Mouse (Mus musculus) neural tube, embryonic 15.5 days (tissue): Measurements from ENCODE around the gene Tmod2. TPM values are rescaled to one million over a fixed set of nuclear protein-coding genes. Genes with fewer than 3 reads are reported as not detected.
"Not testable (repeated sequence)": the region's sequence is repeated elsewhere in the genome, so short reads cannot be mapped to it uniquely, and the experiment has no call there.

Experiments used
- ATAC-seq: fragments of 200-750 bp; cut with Nextera tagmentation; 2 replicates; pipeline ENCODE4 v1.8.0; 2017; ENCODE audit warnings: mild to moderate bottlenecking, moderate TSS enrichment, moderate library complexity; ENCODE audit not compliant: low FRiP score
- H3K27ac ChIP-seq: fragments of 300-500 bp; sonication (generic); replicated peaks from 2 replicates; pipeline ENCODE4 v1.5.1; 2015; ENCODE audit warnings: mild to moderate bottlenecking, inconsistent platforms
- H3K27me3 ChIP-seq: fragments of 300-500 bp; sonication (generic); replicated peaks from 2 replicates; pipeline ENCODE4 v1.6.1; 2015; ENCODE audit warnings: inconsistent platforms
- H3K36me3 ChIP-seq: fragments of 300-500 bp; sonication (generic); 2 replicates; pipeline ENCODE4 v1.6.1; 2015; ENCODE audit warnings: inconsistent platforms
- H3K4me1 ChIP-seq: fragments of 300-500 bp; sonication (generic); 2 replicates; pipeline ENCODE4 v1.6.1; 2015; ENCODE audit warnings: inconsistent platforms
- H3K4me2 ChIP-seq: fragments of 300-500 bp; sonication (generic); 2 replicates; pipeline ENCODE4 v1.6.1; 2015; ENCODE audit warnings: inconsistent platforms, mild to moderate bottlenecking, moderate library complexity
- H3K4me3 ChIP-seq: fragments of 300-500 bp; sonication (generic); replicated peaks from 2 replicates; pipeline ENCODE4 v1.5.1; 2015; ENCODE audit warnings: mild to moderate bottlenecking, inconsistent platforms
- H3K9ac ChIP-seq: fragments of 300-500 bp; sonication (generic); replicated peaks from 2 replicates; pipeline ENCODE4 v1.6.1; 2015; ENCODE audit warnings: mild to moderate bottlenecking, inconsistent platforms
- H3K9me3 ChIP-seq: fragments of 300-500 bp; sonication (generic); replicated peaks from 2 replicates; pipeline ENCODE4 v1.6.1; 2016; ENCODE audit warnings: inconsistent platforms
- WGBS: fragments of 180-500 bp; shearing (Covaris S2); methylation state at CpG from one replicate; pipeline ENCODE4 v1.1.7; 2015; ENCODE audit warnings: mixed read lengths; 5-methylcytosine and 5-hydroxymethylcytosine counted together
- polyA plus RNA-seq: library from polyadenylated mRNA; unstranded; fragments of >200 nt; fragmentation: Nextera tagmentation; extraction: Ambion mirVana; gene quantifications from 2 replicates; pipeline ENCODE4 v1.2.1, GENCODE M21; 2015

Tmod2 gene
- polyA plus RNA-seq, 1 experiment from 2014 or later = 283 TPM

DNA sequence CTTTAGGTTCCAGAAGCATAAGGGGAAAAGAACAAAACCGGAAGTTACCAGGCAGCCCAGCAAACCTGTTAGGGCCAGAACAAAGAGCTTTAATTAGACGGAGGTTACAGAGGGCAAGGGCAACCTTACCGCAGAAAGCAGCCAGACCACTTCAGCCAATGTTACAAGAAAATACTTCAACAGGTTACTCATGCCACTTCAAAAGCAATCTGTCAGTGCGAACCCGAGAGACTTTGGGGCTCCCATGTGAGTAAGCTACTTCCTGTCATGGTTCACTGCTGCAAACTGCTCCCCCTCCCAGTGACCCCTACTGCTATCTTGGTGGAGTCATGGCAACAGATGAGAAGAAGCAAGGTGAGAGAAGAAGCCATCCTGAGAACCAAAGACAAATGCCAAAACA, 69.6 kb downstream of the Tmod2 start:
- Histone ChIP-seq H3K4me1 (peaks cover 8% of the 10 kb centered on the region; the same call in 1 of the 2 replicates), H3K4me3 (no peak overlapping the region), H3K27ac (no peak overlapping the region), H3K27me3 (no peaks in the 10 kb centered on the region), H3K9me3 (no peaks in the 10 kb centered on the region), H3K4me2 (no peak overlapping the region), H3K36me3 (no peaks in the 10 kb centered on the region), H3K9ac (no peak overlapping the region)
- WGBS = 51% methylated on average over 5 of the region's 5 CpGs
- ATAC-seq = no peak

DNA sequence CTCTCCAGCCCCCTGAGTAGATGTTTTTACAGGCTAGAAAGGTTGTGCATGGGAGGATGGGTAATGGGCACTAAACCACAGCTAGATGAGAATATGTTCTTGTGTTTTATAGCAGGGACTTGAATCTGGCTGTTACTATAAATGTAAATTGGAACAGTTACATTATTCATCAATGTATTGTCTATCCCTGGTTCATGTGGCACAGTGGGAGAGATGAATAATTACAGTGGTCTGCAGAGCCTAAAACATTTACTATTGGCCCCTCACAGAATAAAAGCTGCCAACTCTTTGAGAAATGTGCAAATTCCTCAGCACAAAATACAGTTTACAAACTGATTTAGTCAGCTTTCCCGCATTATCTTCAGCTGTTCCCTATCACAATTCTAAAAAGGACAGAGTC, 74.7 kb downstream of the Tmod2 start:
- ATAC-seq = no peak
- H3K27ac ChIP-seq = no peak overlapping the region
- WGBS = 51% methylated on average over 1 of the region's 1 CpGs
- no peaks in the 10 kb centered on the region for H3K27me3 ChIP-seq
- no peaks in the 10 kb centered on the region for H3K36me3 ChIP-seq
- no peak overlapping the region for H3K9ac ChIP-seq
- no peak overlapping the region for H3K4me2 ChIP-seq
- no peak overlapping the region for H3K4me3 ChIP-seq
- H3K4me1 ChIP-seq = peaks cover 1% of the 10 kb centered on the region; the same call in 1 of the 2 replicates
- H3K9me3 ChIP-seq = no peaks in the 10 kb centered on the region

DNA sequence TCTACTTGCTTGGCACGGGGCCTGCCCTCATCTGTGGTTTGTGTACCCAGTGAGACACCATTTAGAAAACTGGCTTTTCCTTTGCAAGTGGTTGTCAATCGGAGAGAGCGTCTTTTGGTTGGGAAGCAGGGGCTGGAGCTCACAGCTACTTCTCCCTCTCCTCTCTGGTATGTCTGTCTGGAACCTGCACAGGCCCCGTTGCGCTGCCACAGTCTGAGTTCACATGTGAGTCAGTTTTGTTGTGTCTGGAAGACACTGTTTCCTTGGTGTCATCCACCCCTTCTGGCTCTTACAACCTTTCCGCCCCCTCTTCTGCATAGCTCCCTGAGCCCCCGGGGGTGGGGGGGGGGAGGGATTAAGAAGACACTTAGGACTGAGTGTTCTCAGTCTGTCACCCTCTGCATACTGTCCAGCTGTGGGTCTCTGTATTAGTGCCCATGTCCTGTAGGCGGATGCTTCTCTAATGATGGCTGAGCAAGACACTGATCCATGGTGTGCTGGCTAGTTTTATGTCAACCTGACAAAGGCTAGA, 76.6 kb downstream of the Tmod2 start:
- Histone ChIP-seq H3K36me3 (peaks cover 4% of the 10 kb centered on the region; the same call in 1 of the 2 replicates), H3K4me2 (no peak overlapping the region), H3K9me3 (no peaks in the 10 kb centered on the region), H3K27ac (no peak overlapping the region), H3K4me3 (no peak overlapping the region), H3K4me1 (no peaks in the 10 kb centered on the region), H3K9ac (no peak overlapping the region), H3K27me3 (no peaks in the 10 kb centered on the region)
- 92% methylated on average over 8 of the region's 8 CpGs for WGBS
- no peak for ATAC-seq

DNA sequence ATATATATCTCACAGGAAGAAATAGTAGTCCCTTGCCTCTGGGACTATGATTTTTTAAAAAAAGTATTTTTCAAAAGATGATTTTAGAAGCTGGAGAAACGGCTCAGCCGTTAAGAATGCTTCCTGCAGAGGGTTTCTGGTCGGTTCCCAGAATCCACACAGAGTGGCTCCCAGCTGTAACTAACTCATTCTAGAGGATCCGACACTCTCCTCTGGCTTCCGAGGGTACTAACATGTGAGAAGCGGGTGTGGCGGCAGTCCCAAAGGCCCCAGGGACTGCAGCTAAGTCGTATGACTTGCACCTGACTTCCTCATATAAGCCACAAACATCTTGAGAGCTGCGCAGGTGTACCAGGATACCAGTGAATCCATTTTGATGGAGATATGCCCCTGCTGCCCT, 78.1 kb downstream of the Tmod2 start:
- not testable (repeated sequence) for H3K27me3 ChIP-seq, H3K36me3 ChIP-seq, H3K4me1 ChIP-seq, ATAC-seq, H3K27ac ChIP-seq, H3K9ac ChIP-seq, H3K9me3 ChIP-seq, H3K4me3 ChIP-seq, H3K4me2 ChIP-seq
- 77% methylated on average over 9 of the region's 9 CpGs for WGBS

DNA sequence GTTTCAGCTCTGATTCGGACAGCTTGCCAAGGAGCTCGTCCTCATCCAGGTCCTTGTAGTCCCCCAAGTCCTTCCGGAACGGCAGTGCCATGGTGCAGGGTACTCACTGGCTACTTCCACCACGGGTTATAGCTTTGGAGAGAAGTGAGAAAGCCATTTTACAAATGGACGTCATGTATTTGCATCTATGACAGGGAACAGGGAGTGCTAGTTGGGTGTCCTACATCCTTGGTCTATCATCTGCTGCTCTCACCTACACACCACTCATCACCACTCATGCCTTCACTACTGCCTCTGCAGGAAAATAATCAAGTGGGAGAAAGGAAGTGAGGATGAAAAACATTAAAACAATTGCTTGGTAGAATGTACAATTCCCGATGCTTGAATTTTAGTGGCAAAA, 78.7 kb downstream of the Tmod2 start:
- ATAC-seq = no peak
- Histone ChIP-seq H3K9ac (no peak overlapping the region), H3K9me3 (no peaks in the 10 kb centered on the region), H3K27me3 (no peaks in the 10 kb centered on the region), H3K4me2 (no peak overlapping the region), H3K4me3 (no peak overlapping the region), H3K4me1 (no peaks in the 10 kb centered on the region), H3K36me3 (peaks cover 6% of the 10 kb centered on the region; the same call in 1 of the 2 replicates), H3K27ac (no peak overlapping the region)
- WGBS = 91% methylated on average over 7 of the region's 7 CpGs

DNA sequence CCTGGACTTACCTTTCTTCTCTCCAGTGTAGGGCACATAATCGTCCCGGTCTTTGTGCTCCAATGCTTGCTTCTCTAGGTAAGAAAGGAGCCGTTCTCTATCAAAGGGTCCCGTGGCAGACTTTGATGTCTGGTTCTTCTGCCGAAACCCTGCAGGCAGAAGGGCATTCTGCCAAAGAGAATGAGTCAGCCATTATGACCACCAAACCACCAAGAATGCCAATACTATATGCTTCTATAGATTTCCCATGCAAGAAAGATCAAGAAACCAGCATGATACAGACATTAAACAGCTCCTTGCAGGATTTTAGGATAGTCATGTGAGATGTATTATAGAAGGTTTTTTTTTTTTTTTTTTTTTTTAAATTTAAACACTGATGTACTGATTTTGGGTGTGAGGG, 81.8 kb downstream of the Tmod2 start:
- Histone ChIP-seq H3K4me1 (no peaks in the 10 kb centered on the region), H3K9me3 (no peaks in the 10 kb centered on the region), H3K4me2 (no peak overlapping the region), H3K36me3 (peaks cover 6% of the 10 kb centered on the region; the same call in 1 of the 2 replicates), H3K27me3 (no peaks in the 10 kb centered on the region), H3K27ac (no peak overlapping the region), H3K9ac (no peak overlapping the region), H3K4me3 (no peak overlapping the region)
- 74% methylated on average over 5 of the region's 5 CpGs for WGBS
- ATAC-seq = no peak

DNA sequence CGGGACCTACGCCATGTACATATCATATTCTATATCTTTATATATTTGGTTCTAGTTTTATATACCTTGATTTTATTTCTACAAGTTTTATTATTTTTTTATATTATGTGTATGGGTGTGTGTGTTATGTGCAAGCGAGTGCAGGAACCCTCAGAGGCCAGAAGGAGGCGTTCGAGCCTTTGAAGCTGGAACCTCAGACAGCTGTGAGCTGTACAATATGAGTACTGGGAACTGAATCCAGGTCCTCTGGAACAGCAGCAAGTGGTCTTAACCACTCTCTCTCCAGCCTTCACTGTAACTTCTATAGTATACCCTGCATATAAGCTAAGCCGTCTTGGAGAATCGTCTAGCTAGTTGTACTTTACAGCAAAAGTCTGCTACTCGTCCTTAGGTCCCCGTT, 83.0 kb downstream of the Tmod2 start:
- Histone ChIP-seq H3K36me3 (peaks cover 9% of the 10 kb centered on the region; the same call in 1 of the 2 replicates), H3K9ac (no peak overlapping the region), H3K4me3 (no peak overlapping the region), H3K9me3 (no peaks in the 10 kb centered on the region), H3K4me2 (no peak overlapping the region), H3K4me1 (no peaks in the 10 kb centered on the region), H3K27ac (no peak overlapping the region), H3K27me3 (no peaks in the 10 kb centered on the region)
- WGBS = 95% methylated on average over 9 of the region's 9 CpGs
- ATAC-seq = no peak

DNA sequence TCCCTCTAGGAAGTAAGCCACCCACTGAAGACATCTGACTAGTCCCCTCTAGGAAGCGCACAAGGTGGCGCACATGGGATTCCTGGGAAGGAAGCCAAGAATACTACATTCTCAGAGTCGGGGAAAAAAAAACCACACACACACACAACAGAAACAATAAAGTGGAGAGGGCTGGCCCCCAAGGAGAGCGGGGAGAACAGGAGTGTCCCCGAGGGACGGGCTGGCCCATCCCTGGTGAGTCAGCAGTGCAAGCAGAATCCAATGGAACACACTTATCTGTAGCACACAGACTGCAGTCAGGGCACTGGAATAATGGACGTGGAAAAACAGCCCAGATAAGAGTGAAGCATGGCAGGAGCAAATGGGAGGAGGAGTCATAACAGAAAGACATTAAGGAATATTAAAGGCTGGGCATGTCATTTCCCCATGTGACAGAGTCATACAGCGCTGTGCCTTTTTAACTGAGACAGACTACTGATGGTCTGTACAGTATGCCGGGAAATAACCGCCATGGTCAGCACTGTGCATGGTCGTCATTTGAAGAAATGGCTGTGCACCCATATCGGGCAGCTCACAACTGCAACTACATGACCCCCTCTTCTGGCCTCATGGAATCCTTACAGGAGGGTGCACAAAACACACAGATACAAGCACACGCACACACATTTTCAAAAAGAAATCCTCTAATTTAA, 83.6 kb downstream of the Tmod2 start:
- H3K9me3 ChIP-seq = no peaks in the 10 kb centered on the region
- H3K4me2 ChIP-seq = no peak overlapping the region
- H3K27me3 ChIP-seq = no peaks in the 10 kb centered on the region
- no peak overlapping the region for H3K9ac ChIP-seq
- H3K4me3 ChIP-seq = no peak overlapping the region
- no peak overlapping the region for H3K27ac ChIP-seq
- peaks cover 9% of the 10 kb centered on the region; the same call in 1 of the 2 replicates for H3K36me3 ChIP-seq
- ATAC-seq = no peak
- 76% methylated on average over 13 of the region's 13 CpGs for WGBS
- no peaks in the 10 kb centered on the region for H3K4me1 ChIP-seq

DNA sequence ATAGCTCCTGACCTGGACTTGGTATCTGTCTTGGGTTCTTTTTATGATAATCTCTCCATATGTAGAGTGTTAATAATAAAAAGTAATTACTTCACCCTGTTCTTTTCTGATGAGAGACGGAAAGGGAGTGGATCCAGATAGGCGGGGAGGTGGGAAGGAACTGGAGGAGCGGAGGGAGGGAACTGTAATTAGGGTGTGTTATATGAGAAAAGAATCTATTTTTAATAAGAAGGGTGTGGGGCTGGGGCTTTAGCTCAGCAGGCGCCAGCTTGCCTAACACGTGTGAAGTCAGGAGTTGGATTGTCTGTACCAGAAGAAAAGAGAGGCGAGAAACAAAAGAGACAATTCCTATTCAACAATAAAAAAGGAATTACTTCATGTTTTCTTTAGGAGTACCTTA, 87.5 kb downstream of the Tmod2 start:
- ATAC-seq = no peak
- H3K4me3 ChIP-seq = no peak overlapping the region
- H3K9me3 ChIP-seq = no peaks in the 10 kb centered on the region
- H3K27me3 ChIP-seq = no peaks in the 10 kb centered on the region
- no peak overlapping the region for H3K9ac ChIP-seq
- H3K36me3 ChIP-seq = peaks cover 11% of the 10 kb centered on the region; the same call in 1 of the 2 replicates
- H3K27ac ChIP-seq = no peak overlapping the region
- 53% methylated on average over 6 of the region's 6 CpGs for WGBS
- H3K4me1 ChIP-seq = no peaks in the 10 kb centered on the region
- no peak overlapping the region for H3K4me2 ChIP-seq

DNA sequence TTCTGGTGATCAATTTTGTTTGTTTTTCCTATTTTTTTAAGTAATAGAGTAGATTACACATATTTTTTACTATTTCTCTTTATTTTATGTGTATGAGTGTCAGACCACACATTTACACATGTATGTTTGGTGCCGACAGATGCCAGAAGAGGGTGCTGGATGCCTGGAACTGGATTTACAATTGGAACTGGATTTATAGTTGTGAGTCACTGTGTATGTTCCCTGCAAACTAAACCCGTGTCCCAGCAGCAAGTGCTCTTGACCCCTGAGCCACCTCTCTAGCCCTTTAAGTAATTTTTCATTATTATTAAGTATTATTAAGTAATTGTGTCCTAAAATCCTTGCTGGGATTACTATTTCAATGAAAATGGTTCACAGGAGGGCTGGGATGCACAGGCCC, 88.9 kb downstream of the Tmod2 start:
- Histone ChIP-seq H3K36me3 (peaks cover 9% of the 10 kb centered on the region; the same call in 1 of the 2 replicates), H3K9me3 (no peaks in the 10 kb centered on the region), H3K4me1 (no peaks in the 10 kb centered on the region), H3K4me2 (no peak overlapping the region), H3K4me3 (no peak overlapping the region), H3K27ac (no peak overlapping the region), H3K9ac (no peak overlapping the region), H3K27me3 (no peaks in the 10 kb centered on the region)
- no peak for ATAC-seq
- WGBS = 84% methylated on average over 2 of the region's 2 CpGs

DNA sequence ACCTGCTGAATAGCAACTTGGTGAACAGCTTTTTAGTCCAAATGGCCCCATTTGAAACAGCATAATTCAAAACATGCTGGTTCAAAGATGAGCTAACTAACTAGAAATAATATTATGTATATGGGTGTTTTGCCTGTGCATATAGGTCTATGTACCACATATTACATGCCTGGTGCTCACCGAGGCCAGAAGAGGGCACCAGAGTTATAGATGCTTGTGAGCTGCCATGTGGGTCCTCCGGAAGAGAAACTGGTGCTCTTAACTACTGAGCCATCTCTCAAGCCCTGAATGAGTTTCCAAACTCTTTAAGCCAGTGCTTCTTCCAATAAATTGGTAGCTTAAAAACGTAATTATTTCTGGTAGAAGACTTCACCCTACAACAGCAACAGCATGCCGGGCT, 89.3 kb downstream of the Tmod2 start:
- ATAC-seq = no peak
- Histone ChIP-seq H3K36me3 (peaks cover 9% of the 10 kb centered on the region; the same call in 1 of the 2 replicates), H3K4me1 (no peaks in the 10 kb centered on the region), H3K4me3 (no peak overlapping the region), H3K27ac (no peak overlapping the region), H3K9me3 (no peaks in the 10 kb centered on the region), H3K9ac (no peak overlapping the region), H3K4me2 (no peak overlapping the region), H3K27me3 (no peaks in the 10 kb centered on the region)
- WGBS = 56% methylated on average over 4 of the region's 4 CpGs

DNA sequence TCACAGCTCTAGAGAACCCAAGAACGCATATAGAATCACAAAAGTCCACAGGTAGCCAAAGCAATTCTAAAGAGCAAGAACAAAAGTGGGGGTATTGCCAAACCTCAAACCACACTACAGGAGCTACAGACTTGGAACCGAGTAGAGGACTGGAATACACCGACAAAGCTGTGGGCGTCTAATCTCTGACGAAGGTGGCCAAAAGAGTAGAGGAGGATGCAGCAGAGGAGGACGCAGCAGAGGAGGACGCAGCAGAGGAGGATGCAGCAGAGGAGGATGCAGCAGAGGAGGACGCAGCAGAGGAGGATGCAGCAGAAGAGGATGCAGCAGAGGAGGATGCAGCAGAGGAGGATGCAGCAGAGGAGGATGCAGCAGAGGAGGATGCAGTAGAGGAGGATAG, 90.2 kb downstream of the Tmod2 start:
- H3K9me3 ChIP-seq = no peaks in the 10 kb centered on the region
- H3K4me3 ChIP-seq = no peak overlapping the region
- WGBS = 96% methylated on average over 8 of the region's 8 CpGs
- H3K27ac ChIP-seq = no peak overlapping the region
- no peaks in the 10 kb centered on the region for H3K4me1 ChIP-seq
- no peak for ATAC-seq
- H3K36me3 ChIP-seq = peaks cover 9% of the 10 kb centered on the region; the same call in 1 of the 2 replicates
- no peak overlapping the region for H3K9ac ChIP-seq
- H3K27me3 ChIP-seq = no peaks in the 10 kb centered on the region
- H3K4me2 ChIP-seq = no peak overlapping the region
